Mouse (Mus musculus): ENCODE measurements around the gene Nav3. TPM values are rescaled to one million over a fixed set of nuclear protein-coding genes. Genes with fewer than 3 reads are reported as not detected.
A peak's percentile ranks its signal among the peaks of the same experiment; 100 is the strongest.

Nav3 gene
- total RNA-seq, 2 experiments from 2014 or later, result 140 to 152 TPM

GRCm38 (mm10) chr10:109746901-109747300 is 709.1 kb downstream of the Nav3 start:
- intact Hi-C loops (cut with DNase I), result no loop called here
- no peak for DNase-seq

GRCm38 (mm10) chr10:109741664-109742063 is 714.3 kb downstream of the Nav3 start:
- peak; percentile 85 for DNase-seq
- intact Hi-C loops (cut with DNase I), result no loop called here

- peak; percentile 14 for DNase-seq
- intact Hi-C loops (cut with DNase I), result no loop called here
These were observed 715.7 kb downstream of the Nav3 start for GRCm38 (mm10) chr10:109740326-109740725.

GRCm38 (mm10) chr10:109723646-109724045 is 732.4 kb downstream of the Nav3 start:
- DNase-seq, result no peak
- intact Hi-C loops (cut with DNase I), result no loop called here

- DNase-seq, result no peak
- intact Hi-C loops (cut with DNase I), result loop anchor here (10.0 kb wide), 1 partner anchor 984 kb away; no protein-coding TSS in a partner anchor
These were observed 737.2 kb downstream of the Nav3 start for GRCm38 (mm10) chr10:109718808-109719207.

GRCm38 (mm10) chr10:109718390-109718789 is 737.6 kb downstream of the Nav3 start:
- no peak for DNase-seq
- intact Hi-C loops (cut with DNase I), result loop anchor here (10.0 kb wide), 1 partner anchor 984 kb away; no protein-coding TSS in a partner anchor

- intact Hi-C loops (cut with DNase I), result loop anchor here (10.0 kb wide), 1 partner anchor 978 kb away; no protein-coding TSS in a partner anchor
- peak; percentile 38 for DNase-seq
These were observed 743.0 kb downstream of the Nav3 start for GRCm38 (mm10) chr10:109713001-109713400.

GRCm38 (mm10) chr10:109699771-109700335 is 756.2 kb downstream of the Nav3 start:
- DNase-seq, result no peak
- intact Hi-C loops (cut with DNase I), result no loop called here

- intact Hi-C loops (cut with DNase I), result no loop called here
- peak; percentile 55 for DNase-seq
These were observed 765.4 kb downstream of the Nav3 start for GRCm38 (mm10) chr10:109690564-109690963.

- intact Hi-C loops (cut with DNase I), result no loop called here
- DNase-seq, result peak; percentile 91
These were observed 771.6 kb downstream of the Nav3 start for GRCm38 (mm10) chr10:109684109-109685056.

GRCm38 (mm10) chr10:109672896-109673295 is 783.1 kb downstream of the Nav3 start:
- DNase-seq, result peak; percentile 20
- intact Hi-C loops (cut with DNase I), result no loop called here

GRCm38 (mm10) chr10:109667453-109667852 is 788.6 kb downstream of the Nav3 start:
- intact Hi-C loops (cut with DNase I), result loop anchor here (10.0 kb wide), 1 partner anchor 153 kb away; no protein-coding TSS in a partner anchor

GRCm38 (mm10) chr10:109664629-109665317 is 791.2 kb downstream of the Nav3 start:
- DNase-seq, result peak; percentile 84
- intact Hi-C loops (cut with DNase I), result loop anchor here (10.0 kb wide), 1 partner anchor 150 kb away; no protein-coding TSS in a partner anchor

More at GRCm38 (mm10) chr10:109667453-109667852, 788.6 kb downstream of the Nav3 start:
- DNase-seq, result no peak

GRCm38 (mm10) chr10:109651516-109651915 is 804.5 kb downstream of the Nav3 start:
- DNase-seq, result peak; percentile 57
- intact Hi-C loops (cut with DNase I), result no loop called here

- intact Hi-C loops (cut with DNase I), result no loop called here
- no peak for DNase-seq
These were observed 812.4 kb downstream of the Nav3 start for GRCm38 (mm10) chr10:109643598-109643997.

- intact Hi-C loops (cut with DNase I), result no loop called here
- DNase-seq, result no peak
These were observed 814.2 kb downstream of the Nav3 start for GRCm38 (mm10) chr10:109641806-109642205.

- intact Hi-C loops (cut with DNase I), result no loop called here
These were observed 818.3 kb downstream of the Nav3 start for GRCm38 (mm10) chr10:109637702-109638101.

More at GRCm38 (mm10) chr10:109637702-109638101, 818.3 kb downstream of the Nav3 start:
- DNase-seq, result no peak
